Mouse (Mus musculus): ENCODE results near the gene Llph. TPM values are rescaled to one million over a fixed set of nuclear protein-coding genes. Genes with fewer than 3 reads are reported as not detected.
A peak's percentile ranks its signal among the peaks of the same experiment; 100 is the strongest.

The Llph gene
- total RNA-seq, 2 experiments from 2014 or later = 15.9 to 17.3 TPM

- DNase-seq (ENCODE audit: low spot score) = no peak
These were observed 7.9 kb upstream of the Llph start for GRCm38 (mm10) chr10:120218996-120219395.

GRCm38 (mm10) chr10:120219578-120220359 is 7.1 kb upstream of the Llph start:
- no peak for DNase-seq (ENCODE audit: low spot score)

- DNase-seq (ENCODE audit: low spot score) = no peak
These were observed 6.1 kb upstream of the Llph start for GRCm38 (mm10) chr10:120220776-120221175.

GRCm38 (mm10) chr10:120231718-120232117 is 4.8 kb downstream of the Llph start:
- peak; percentile 60 for DNase-seq (ENCODE audit: low spot score)

- DNase-seq (ENCODE audit: low spot score) = peak; percentile 60
These were observed 6.9 kb downstream of the Llph start for GRCm38 (mm10) chr10:120233655-120234367.

- no peak for DNase-seq (ENCODE audit: low spot score)
These were observed 10.0 kb downstream of the Llph start for GRCm38 (mm10) chr10:120236855-120237254.

GRCm38 (mm10) chr10:120238241-120238640 is 11.4 kb downstream of the Llph start:
- no peak for DNase-seq (ENCODE audit: low spot score)

- DNase-seq (ENCODE audit: low spot score) = no peak
These were observed 12.6 kb downstream of the Llph start for GRCm38 (mm10) chr10:120239476-120239875.

- no peak for DNase-seq (ENCODE audit: low spot score)
These were observed 15.6 kb downstream of the Llph start for GRCm38 (mm10) chr10:120242421-120242820.

GRCm38 (mm10) chr10:120245681-120246080 is 18.8 kb downstream of the Llph start:
- no peak for DNase-seq (ENCODE audit: low spot score)

GRCm38 (mm10) chr10:120246994-120247750 is 20.3 kb downstream of the Llph start:
- DNase-seq (ENCODE audit: low spot score) = peak; percentile 36

GRCm38 (mm10) chr10:120250911-120251683 is 24.2 kb downstream of the Llph start:
- DNase-seq (ENCODE audit: low spot score) = no peak

- DNase-seq (ENCODE audit: low spot score) = no peak
These were observed 24.9 kb downstream of the Llph start for GRCm38 (mm10) chr10:120251791-120252190.

GRCm38 (mm10) chr10:120252800-120253199 is 25.9 kb downstream of the Llph start:
- no peak for DNase-seq (ENCODE audit: low spot score)

- DNase-seq (ENCODE audit: low spot score) = peak; percentile 8
These were observed 30.4 kb downstream of the Llph start for GRCm38 (mm10) chr10:120257231-120257630.

- no peak for DNase-seq (ENCODE audit: low spot score)
These were observed 40.9 kb downstream of the Llph start for GRCm38 (mm10) chr10:120267790-120268189.

- no peak for DNase-seq (ENCODE audit: low spot score)
These were observed 43.1 kb downstream of the Llph start for GRCm38 (mm10) chr10:120269946-120270345.

GRCm38 (mm10) chr10:120270777-120271176 is 43.9 kb downstream of the Llph start:
- DNase-seq (ENCODE audit: low spot score) = peak; percentile 27

GRCm38 (mm10) chr10:120271318-120271717 is 44.4 kb downstream of the Llph start:
- no peak for DNase-seq (ENCODE audit: low spot score)

GRCm38 (mm10) chr10:120271879-120272269 is 45.0 kb downstream of the Llph start:
- DNase-seq (ENCODE audit: low spot score) = no peak

GRCm38 (mm10) chr10:120272270-120272883 is 45.5 kb downstream of the Llph start:
- DNase-seq (ENCODE audit: low spot score) = no peak

Data from gastrocnemius, adult 18-20 months (tissue).